Mouse (Mus musculus): ENCODE measurements around the gene Snx30.

The Snx30 gene

GRCm38 (mm10) chr4:59794116-59794515, 11.5 kb upstream of the Snx30 start:
- no peak for DNase-seq (ENCODE audit: low spot score in 2 of 2)

DNA sequence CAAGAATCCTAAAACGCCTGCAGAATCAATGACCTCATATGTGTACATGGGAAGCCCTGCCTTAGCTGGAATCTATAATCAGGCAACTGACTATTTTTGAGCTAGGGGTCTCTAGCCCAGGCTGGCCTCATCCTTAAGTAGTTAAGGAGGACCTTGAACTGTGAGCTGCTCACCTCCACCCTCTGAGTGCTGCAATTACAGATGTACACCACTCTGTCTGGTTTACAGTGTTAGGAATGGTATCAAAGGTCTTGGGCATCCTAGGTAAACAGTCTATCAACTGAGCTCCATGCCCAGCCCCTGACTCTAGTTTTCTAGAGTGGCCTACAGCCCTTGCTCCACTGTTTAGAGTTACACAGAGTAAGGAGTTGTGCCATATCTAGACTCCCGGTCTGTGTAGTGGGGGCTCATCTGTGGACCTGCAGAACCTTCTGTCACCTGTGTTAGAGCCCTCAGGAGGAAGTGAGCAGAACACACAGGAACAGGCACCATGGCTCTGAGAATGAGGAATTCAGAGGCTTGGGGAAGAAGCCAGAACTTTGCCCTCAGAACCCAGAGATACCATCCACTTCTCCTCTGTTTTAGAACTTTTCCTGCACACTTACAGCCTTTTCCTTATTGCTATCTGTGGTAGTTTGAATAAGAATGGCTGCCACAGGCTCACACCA, 9.7 kb upstream of the Snx30 start:
- no peak for DNase-seq (ENCODE audit: low spot score in 2 of 2)

- no peak for DNase-seq (ENCODE audit: low spot score in 2 of 2)
These were observed 5.5 kb upstream of the Snx30 start for GRCm38 (mm10) chr4:59800181-59800580.

- no peak for DNase-seq (ENCODE audit: low spot score in 2 of 2)
These were observed 4.2 kb upstream of the Snx30 start, which contains the start of gene Inip for GRCm38 (mm10) chr4:59801489-59801888. Inip (minus strand) TSS chr4:59801589.

DNA sequence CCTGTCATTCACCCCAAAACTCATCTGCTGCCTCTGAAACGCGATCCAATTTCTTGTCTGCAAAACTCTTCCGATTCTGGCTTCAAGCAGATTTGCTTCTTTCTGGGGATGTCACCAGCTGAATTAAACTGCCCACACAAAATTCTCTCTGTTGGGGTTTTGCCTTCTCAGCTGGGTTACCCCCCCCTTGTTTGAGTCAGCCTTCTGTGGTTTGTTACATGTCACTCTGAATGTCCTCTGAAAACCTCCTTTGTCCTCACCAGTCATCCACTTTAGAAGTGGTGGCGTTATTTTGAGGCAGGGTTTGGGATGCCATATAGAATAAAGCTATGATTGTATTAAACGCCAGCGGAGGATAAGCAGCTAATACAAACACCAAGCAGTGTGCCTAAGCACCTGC, 3.5 kb upstream of the Snx30 start:
- no peak for DNase-seq (ENCODE audit: low spot score in 2 of 2)

- no peak for DNase-seq (ENCODE audit: low spot score in 2 of 2)
These were observed 2.8 kb upstream of the Snx30 start for GRCm38 (mm10) chr4:59802792-59803191.

DNA sequence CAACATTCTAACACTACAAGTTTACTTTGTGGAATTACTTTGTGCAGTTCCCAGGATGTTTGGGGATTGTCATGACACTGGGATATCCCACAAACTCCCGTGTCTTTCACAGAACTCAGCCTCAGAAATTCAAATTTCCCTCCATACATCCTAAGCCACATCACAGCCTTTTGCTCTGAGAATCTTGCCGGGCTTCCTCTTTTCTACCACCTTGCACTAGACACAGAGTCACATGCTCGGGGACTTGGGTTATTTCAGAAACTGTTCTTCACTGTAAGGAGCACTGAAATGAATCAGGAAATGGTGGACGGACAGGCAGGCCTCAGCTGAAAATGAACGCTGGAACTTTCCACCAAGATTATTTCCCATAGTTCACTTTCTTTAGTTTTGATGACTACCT, 2.3 kb upstream of the Snx30 start:
- DNase-seq (ENCODE audit: low spot score in 2 of 2): no peak

DNA sequence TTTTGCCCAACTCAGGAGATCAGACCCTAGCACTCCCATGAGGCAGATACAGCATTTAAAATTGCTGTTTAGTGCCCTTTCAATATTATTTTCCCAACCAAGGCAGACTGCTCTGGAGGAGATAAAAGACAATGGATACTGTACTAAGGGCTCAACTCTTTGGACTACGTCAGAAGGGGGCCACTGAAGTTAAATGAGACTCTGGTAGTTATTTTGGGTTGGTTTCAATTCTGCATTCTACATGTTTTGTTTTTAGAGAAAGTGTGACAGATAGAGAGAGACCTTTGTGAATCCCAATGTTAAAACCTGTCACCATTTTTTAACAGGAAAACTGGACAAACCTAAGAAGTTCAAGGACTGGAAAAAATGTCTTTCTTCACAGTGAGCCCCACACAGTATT, 886 bp upstream of the Snx30 start:
- DNase-seq (ENCODE audit: low spot score in 2 of 2): no peak

- DNase-seq (ENCODE audit: low spot score in 2 of 2): peak; percentile 14 to 49
These were observed 583 bp downstream of the Snx30 start for GRCm38 (mm10) chr4:59805968-59806878.

- no peak for DNase-seq (ENCODE audit: low spot score in 2 of 2)
These were observed 1.2 kb downstream of the Snx30 start for GRCm38 (mm10) chr4:59806879-59807195.

DNA sequence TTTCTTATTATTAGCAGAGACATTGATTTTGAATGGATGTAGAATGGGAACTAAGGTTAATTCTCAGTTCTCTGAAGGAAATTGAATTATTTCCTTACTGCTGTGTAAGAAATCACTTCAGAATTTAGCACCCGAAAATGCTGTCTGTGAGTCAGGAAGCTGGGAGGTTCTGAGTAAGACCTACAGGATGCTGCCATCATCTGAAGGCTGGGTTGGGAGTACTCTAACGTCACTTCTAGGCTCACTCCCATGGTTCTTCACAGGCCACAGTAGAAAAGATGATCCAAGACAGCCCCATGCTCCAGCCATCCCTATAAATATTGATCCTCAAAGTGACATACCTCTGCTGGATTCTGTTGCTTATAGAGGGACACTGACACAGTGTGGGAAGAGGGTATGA, 1.9 kb downstream of the Snx30 start:
- DNase-seq (ENCODE audit: low spot score in 2 of 2): no peak

DNA sequence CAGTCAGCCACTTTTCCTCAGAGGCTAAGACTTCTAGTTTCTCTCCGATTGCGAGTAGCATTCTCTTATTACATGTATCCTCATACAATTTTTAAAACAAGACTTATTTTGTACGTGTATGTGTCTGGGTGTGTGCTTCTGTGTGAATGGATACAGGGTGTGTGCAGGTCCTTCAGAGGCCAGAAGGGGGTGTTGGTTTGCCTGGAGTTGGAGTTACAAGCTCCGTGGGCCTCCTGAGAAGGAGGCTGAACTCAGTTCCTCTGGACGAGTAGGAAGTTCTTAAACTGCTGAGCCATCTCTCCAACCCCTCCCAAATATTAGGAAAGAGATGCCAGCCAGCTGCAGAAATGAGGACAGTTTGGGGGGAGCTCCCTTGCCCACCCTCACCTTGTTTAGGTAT, 2.8 kb downstream of the Snx30 start:
- DNase-seq (ENCODE audit: low spot score in 2 of 2): no peak

DNA sequence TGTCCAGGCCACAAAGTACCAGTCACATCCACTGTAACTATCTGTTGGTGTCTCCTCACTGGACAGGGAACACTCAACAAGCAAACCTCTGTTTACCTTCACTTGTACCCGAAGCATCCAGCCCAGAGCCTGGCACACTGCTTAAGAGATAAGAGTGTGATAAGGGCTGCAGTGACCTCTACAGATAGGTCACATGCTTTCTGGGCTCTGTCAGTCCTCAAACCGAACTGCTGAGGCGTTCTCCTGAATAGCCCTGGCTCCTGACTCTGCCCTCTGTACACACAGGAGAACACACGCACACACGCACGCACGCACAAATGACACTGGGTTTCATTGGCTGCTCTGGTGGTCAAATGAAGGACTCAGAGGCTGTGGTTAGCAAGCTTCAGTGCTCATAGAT, 8.5 kb downstream of the Snx30 start:
- DNase-seq (ENCODE audit: low spot score in 2 of 2): no peak

DNA sequence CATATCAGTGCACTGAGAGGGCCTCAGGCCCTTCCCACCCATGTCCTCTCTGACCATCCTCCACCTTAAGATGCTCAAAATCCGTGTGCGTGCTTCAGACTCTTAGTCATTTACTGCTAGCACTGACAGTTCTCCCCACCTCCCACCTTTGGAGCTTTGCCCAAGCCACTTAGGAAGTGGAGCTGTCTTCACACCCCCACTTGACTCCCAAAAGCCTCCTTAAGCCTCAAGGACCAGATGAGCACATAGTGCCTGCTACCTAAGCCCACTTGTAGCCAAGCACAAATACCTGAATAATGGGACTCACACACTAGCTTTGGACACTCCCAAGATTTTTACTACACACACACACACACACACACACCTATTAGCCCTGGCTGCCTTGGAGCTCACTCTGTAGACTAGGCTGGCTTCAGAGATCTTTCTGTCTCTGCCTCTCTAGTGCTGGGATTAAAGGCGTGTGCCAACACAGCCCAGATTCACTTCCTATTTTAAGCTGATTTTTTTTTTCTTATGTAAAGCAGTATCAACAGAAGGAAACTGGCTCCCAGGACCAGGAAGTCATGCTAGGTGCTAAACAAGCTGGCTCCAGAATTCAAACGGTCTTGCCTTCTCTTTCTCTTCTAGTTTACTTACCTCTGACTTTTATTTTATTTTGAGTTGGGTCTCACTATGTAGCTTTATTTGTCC, 9.6 kb downstream of the Snx30 start:
- DNase-seq (ENCODE audit: low spot score in 2 of 2): no peak

GRCm38 (mm10) chr4:59816016-59816415, 10.4 kb downstream of the Snx30 start:
- DNase-seq (ENCODE audit: low spot score in 2 of 2): no peak

DNA sequence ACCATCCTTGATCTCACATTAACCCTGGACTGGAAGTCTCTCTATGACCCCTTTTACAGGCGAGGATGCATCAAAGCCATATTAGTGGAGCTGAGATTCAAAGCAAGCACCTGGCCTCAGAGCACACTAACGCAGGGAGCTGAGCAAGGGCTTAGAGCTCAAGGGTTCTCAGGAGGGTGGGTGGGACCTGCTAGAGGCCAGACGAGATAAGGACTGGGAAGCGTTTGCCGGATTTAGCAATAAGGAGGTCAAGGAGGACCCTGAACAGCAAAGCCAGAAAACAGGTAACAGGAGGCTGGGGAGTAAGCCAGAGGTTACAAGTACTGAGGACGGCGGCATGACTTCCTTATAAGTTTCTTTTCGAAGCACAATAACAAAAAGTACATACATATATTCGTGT, 10.8 kb downstream of the Snx30 start:
- DNase-seq (ENCODE audit: low spot score in 2 of 2): peak in 1 of 2 experiments; percentile 15

DNA sequence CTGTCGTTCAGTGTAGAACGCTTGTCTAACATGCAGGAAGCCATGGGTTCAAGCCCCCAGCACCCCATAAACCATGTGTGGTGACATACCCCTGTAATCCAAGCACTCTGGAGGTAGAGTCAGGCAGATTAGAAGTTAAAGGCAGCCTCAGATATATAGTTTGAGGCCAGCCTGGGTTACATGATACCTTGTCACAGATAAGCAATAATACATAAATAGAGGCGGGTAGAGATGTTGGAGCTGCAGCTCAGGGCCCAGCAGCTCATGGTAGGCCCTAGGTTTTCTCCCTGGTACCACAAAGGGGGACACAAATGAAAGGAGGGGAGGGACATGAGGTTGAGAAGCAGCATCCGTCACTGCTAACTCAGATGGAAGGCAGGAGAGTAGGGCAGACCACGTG, 12.2 kb downstream of the Snx30 start:
- DNase-seq (ENCODE audit: low spot score in 2 of 2): no peak

DNA sequence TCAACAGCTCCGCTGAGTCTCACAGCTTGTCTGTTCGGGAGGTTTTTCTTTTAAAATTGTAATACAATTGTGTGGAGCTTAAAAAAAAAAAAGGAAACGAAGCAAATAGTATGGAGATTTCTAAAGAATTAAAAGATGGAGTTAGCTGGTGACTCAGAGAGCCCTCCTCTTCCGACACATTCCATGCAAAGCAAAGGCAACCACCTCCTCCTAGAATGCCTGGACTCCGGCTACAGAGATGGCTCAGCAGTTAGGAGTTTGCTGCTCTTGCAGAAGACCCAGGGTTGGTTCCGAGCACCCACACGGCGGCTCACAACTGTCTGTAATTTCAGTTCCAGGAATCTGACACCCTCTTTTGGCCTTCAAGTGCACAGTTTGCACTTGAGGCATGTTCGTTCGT, 12.9 kb downstream of the Snx30 start:
- no peak for DNase-seq (ENCODE audit: low spot score in 2 of 2)

DNA sequence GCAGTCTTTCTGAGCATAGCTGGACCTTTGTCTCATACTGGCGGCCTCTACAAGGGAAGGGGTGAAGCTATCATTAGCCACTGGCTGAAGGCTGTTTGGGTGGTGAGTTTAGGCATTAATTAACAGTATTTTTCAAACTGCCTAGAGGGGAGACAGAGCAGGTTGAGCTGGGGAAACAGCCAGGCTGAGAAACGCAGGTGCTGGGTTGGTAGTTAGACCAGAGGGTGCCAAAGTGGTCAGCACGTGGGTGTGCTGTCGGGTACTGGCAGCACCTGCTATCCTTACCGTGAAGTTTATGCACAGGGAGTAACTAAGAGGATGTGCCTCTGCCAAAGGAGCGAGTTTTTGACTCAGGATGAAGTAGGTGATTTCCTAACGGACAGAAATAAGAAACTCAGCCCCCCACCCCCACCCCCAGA, 13.4 kb downstream of the Snx30 start:
- DNase-seq (ENCODE audit: low spot score in 2 of 2): no peak

DNA sequence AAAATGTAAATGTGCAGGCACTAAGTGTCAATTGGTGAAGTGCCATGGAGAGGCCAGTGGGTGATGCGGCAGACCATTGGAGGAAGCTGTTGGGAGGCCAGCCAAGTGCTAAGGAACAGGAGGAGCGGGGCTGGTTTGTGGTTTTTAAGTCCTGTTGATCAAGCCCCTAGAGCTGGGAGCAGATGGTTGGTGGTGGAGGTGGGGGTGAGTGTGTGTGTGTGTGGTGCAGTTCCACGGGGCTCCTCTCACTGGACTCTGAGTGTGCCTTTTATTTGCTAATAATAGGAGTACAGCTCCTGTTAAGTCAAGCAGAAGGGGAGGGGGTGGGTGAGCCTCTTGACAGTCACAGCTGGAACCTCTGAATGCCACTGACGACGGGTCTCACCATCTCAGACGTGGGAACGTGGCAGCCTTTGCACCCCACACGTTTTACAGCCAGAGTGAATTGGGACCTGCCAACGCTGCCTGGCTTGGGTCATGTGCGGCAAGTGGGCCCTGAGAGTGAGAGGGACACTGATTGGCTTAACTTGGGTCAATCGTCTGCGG, 13.9 kb downstream of the Snx30 start:
- DNase-seq (ENCODE audit: low spot score in 2 of 2): no peak

DNA sequence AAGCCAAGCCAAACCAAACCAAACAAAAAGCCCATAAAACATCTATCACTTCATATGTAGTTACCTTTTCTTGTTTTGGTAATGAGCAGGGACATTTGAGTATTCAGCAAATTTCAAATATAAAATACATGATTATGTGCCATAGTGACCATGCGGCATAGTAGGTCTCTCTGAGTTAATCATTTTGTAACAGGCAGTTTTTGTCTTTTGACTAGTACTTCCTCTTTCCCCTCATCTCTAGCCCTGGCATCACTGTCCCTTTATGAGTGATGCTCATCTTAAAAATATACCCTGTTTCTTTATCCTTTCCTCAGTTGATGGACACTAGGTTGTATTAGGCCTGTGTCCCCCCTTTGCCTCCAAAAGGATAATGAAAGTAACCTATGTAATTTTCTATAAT, 15.9 kb downstream of the Snx30 start:
- no peak for DNase-seq (ENCODE audit: low spot score in 2 of 2)

DNA sequence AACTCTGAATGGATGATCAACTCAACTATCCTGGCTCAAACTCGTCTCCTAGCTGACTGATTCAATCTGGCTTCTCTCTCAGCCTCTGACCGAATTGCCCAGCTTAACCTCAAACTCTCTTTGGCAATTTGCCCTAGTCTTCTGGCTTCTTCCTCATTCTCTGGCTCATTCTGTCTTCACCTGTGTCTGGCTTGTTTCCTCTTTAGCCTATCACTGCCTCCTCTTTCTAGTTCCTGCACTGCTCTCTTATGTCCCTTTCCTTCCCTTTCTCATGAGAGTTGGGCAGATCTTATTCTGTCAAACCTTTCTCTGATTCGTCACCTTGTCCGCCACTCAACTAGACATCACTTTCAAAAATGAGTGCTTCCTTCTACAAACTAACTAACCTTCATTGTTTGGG, 16.5 kb downstream of the Snx30 start:
- no peak for DNase-seq (ENCODE audit: low spot score in 2 of 2)
